Mouse (Mus musculus) embryonic facial prominence, embryonic 15.5 days (tissue): ENCODE data around the gene Il23a. TPM values are rescaled to one million over a fixed set of nuclear protein-coding genes. Genes with fewer than 3 reads are reported as not detected.
"Not testable (repeated sequence)": the region's sequence is repeated elsewhere in the genome, so short reads cannot be mapped to it uniquely, and the experiment has no call there.

Experiments used
- ATAC-seq: fragments of 200-750 bp; cut with Nextera tagmentation; 2 replicates; pipeline ENCODE4 v1.8.0; 2017; ENCODE audit warnings: low read depth, moderate TSS enrichment; ENCODE audit not compliant: insufficient number of reproducible peaks, low FRiP score, low TSS enrichment
- H3K27ac ChIP-seq: fragments of 300-500 bp; sonication (generic); replicated peaks from 2 replicates; pipeline ENCODE4 v1.5.1; 2015; ENCODE audit warnings: mild to moderate bottlenecking, inconsistent platforms
- H3K27me3 ChIP-seq: fragments of 300-500 bp; sonication (generic); 2 replicates; pipeline ENCODE4 v1.6.1; 2015; ENCODE audit warnings: inconsistent platforms
- H3K36me3 ChIP-seq: fragments of 300-500 bp; sonication (generic); 2 replicates; pipeline ENCODE4 v1.6.1; 2015; ENCODE audit warnings: mild to moderate bottlenecking, inconsistent platforms
- H3K4me1 ChIP-seq: fragments of 300-500 bp; sonication (generic); 2 replicates; pipeline ENCODE4 v1.6.1; 2015; ENCODE audit warnings: inconsistent platforms
- H3K4me2 ChIP-seq: fragments of 300-500 bp; sonication (generic); replicated peaks from 2 replicates; pipeline ENCODE4 v1.6.1; 2015; ENCODE audit warnings: mild to moderate bottlenecking, inconsistent platforms
- H3K4me3 ChIP-seq: fragments of 300-500 bp; sonication (generic); replicated peaks from 2 replicates; pipeline ENCODE4 v1.5.1; 2015; ENCODE audit warnings: mild to moderate bottlenecking, inconsistent platforms
- H3K9ac ChIP-seq: fragments of 300-500 bp; sonication (generic); 2 replicates; pipeline ENCODE4 v1.6.1; 2015; ENCODE audit warnings: inconsistent platforms
- H3K9me3 ChIP-seq: fragments of 300-500 bp; sonication (generic); replicated peaks from 2 replicates; pipeline ENCODE4 v1.6.1; 2016; ENCODE audit warnings: inconsistent platforms
- WGBS: fragments of 180-500 bp; shearing (Covaris S2); methylation state at CpG from one replicate; pipeline ENCODE4 v1.1.7; 2015; 5-methylcytosine and 5-hydroxymethylcytosine counted together
- polyA plus RNA-seq: library from polyadenylated mRNA; unstranded; fragments of >200 nt; fragmentation: Nextera tagmentation; extraction: Ambion mirVana; gene quantifications from 2 replicates; pipeline ENCODE4 v1.2.1, GENCODE M21; 2015

The Il23a gene
- polyA plus RNA-seq, 1 experiment from 2014 or later: 0.35 TPM

- Histone ChIP-seq H3K4me1 (no peaks in the 10 kb centered on the region), H3K9me3 (no peaks in the 10 kb centered on the region), H3K27ac (no peak overlapping the region), H3K4me2 (no peak overlapping the region), H3K9ac (no peak overlapping the region), H3K27me3 (no peaks in the 10 kb centered on the region), H3K4me3 (no peak overlapping the region), H3K36me3 (peaks cover 73% of the 10 kb centered on the region)
- WGBS: 92% methylated on average over 14 of the region's 14 CpGs
- ATAC-seq: no peak
Measured at GRCm38 (mm10) chr10:128281682-128282081, 16.9 kb downstream of the Il23a start.

GRCm38 (mm10) chr10:128280943-128281342 is 17.6 kb downstream of the Il23a start:
- no peak for ATAC-seq
- no peak overlapping the region for H3K4me2 ChIP-seq
- no peaks in the 10 kb centered on the region for H3K4me1 ChIP-seq
- H3K27me3 ChIP-seq: no peaks in the 10 kb centered on the region
- no peaks in the 10 kb centered on the region for H3K9me3 ChIP-seq
- no peak overlapping the region for H3K4me3 ChIP-seq
- 85% methylated on average over 6 of the region's 6 CpGs for WGBS
- H3K36me3 ChIP-seq: peaks cover 71% of the 10 kb centered on the region
- no peak overlapping the region for H3K27ac ChIP-seq
- no peak overlapping the region for H3K9ac ChIP-seq

GRCm38 (mm10) chr10:128278158-128278557 is 20.4 kb downstream of the Il23a start:
- H3K27me3 ChIP-seq: no peaks in the 10 kb centered on the region
- H3K4me1 ChIP-seq: no peaks in the 10 kb centered on the region
- WGBS: 55% methylated on average over 6 of the region's 6 CpGs
- no peak for ATAC-seq
- no peak overlapping the region for H3K27ac ChIP-seq
- H3K4me2 ChIP-seq: no peak overlapping the region
- no peak overlapping the region for H3K9ac ChIP-seq
- no peak overlapping the region for H3K4me3 ChIP-seq
- H3K9me3 ChIP-seq: no peaks in the 10 kb centered on the region
- H3K36me3 ChIP-seq: peaks cover 52% of the 10 kb centered on the region

GRCm38 (mm10) chr10:128275374-128275773 is 23.2 kb downstream of the Il23a start:
- H3K4me1 ChIP-seq, H3K4me3 ChIP-seq, H3K9me3 ChIP-seq, H3K27ac ChIP-seq, ATAC-seq, H3K27me3 ChIP-seq, H3K4me2 ChIP-seq, H3K9ac ChIP-seq: not testable (repeated sequence)
- WGBS: 97% methylated on average over 1 of the region's 1 CpGs
- peaks cover 27% of the 10 kb centered on the region for H3K36me3 ChIP-seq

- not testable (repeated sequence) for H3K4me1 ChIP-seq, ATAC-seq, H3K4me2 ChIP-seq, H3K27ac ChIP-seq, H3K4me3 ChIP-seq, H3K9me3 ChIP-seq, H3K9ac ChIP-seq, H3K27me3 ChIP-seq
- H3K36me3 ChIP-seq: peaks cover 13% of the 10 kb centered on the region
- 94% methylated on average over 4 of the region's 7 CpGs for WGBS
Measured at GRCm38 (mm10) chr10:128272819-128273439, 25.6 kb downstream of the Il23a start.

- H3K9me3 ChIP-seq: no peaks in the 10 kb centered on the region
- ATAC-seq: no peak
- no peaks in the 10 kb centered on the region for H3K27me3 ChIP-seq
- no peak overlapping the region for H3K4me3 ChIP-seq
- no peak overlapping the region for H3K9ac ChIP-seq
- no peak overlapping the region for H3K27ac ChIP-seq
- WGBS: 67% methylated on average over 2 of the region's 2 CpGs
- 0 out of 2 replicates have a peak, but pooled peaks cover 6% of the 10 kb centered on the region for H3K36me3 ChIP-seq
- no peak overlapping the region for H3K4me2 ChIP-seq
- H3K4me1 ChIP-seq: 0 out of 2 replicates have a peak, but pooled peaks cover 3% of the 10 kb centered on the region
Measured at GRCm38 (mm10) chr10:128271883-128272282, 26.7 kb downstream of the Il23a start.

GRCm38 (mm10) chr10:128270866-128271265 is 27.7 kb downstream of the Il23a start:
- ATAC-seq: no peak
- Histone ChIP-seq H3K9me3 (no peaks in the 10 kb centered on the region), H3K27me3 (no peaks in the 10 kb centered on the region), H3K4me2 (peak overlapping the region; percentile 72), H3K27ac (peak overlapping the region; percentile 82), H3K4me3 (peak overlapping the region; percentile 77), H3K36me3 (no peaks in the 10 kb centered on the region), H3K9ac (peak overlapping the region; percentile 71), H3K4me1 (0 out of 2 replicates have a peak, but pooled peaks cover 3% of the 10 kb centered on the region)
- WGBS: 38% methylated on average over 7 of the region's 7 CpGs

- ATAC-seq: peak; percentile 99
- Histone ChIP-seq H3K4me1 (0 out of 2 replicates have a peak, but pooled peaks cover 3% of the 10 kb centered on the region), H3K27ac (peak within 1 kb of the TSS; percentile 82), H3K27me3 (no peaks in the 10 kb centered on the region), H3K4me2 (peak within 1 kb of the TSS; percentile 72), H3K9me3 (no peaks in the 10 kb centered on the region), H3K4me3 (peak within 1 kb of the TSS; percentile 77), H3K36me3 (no peaks in the 10 kb centered on the region), H3K9ac (peak within 1 kb of the TSS; percentile 71)
- under 1% methylated on average over 43 of the region's 43 CpGs for WGBS
Measured at GRCm38 (mm10) chr10:128270287-128270841, 28.2 kb downstream of the Il23a start, which contains the start of gene Stat2. Stat2 (plus strand) TSS chr10:128270559.

- no peak overlapping the region for H3K9ac ChIP-seq
Measured at GRCm38 (mm10) chr10:128269206-128269910, 29.2 kb downstream of the Il23a start.

GRCm38 (mm10) chr10:128268371-128268770 is 30.2 kb downstream of the Il23a start, which contains the start of gene Apof:
Apof (plus strand) TSS chr10:128268671.
- Histone ChIP-seq H3K36me3 (no peaks in the 10 kb centered on the region), H3K27ac (no peak within 1 kb of the TSS), H3K4me1 (0 out of 2 replicates have a peak, but pooled peaks cover 3% of the 10 kb centered on the region), H3K9ac (no peak within 1 kb of the TSS), H3K9me3 (no peaks in the 10 kb centered on the region), H3K4me3 (no peak within 1 kb of the TSS), H3K4me2 (no peak within 1 kb of the TSS), H3K27me3 (no peaks in the 10 kb centered on the region)
- no peak for ATAC-seq
- 57% methylated on average over 6 of the region's 6 CpGs for WGBS

More at GRCm38 (mm10) chr10:128269206-128269910, 29.2 kb downstream of the Il23a start:
- no peak overlapping the region for H3K4me3 ChIP-seq
- H3K4me1 ChIP-seq: 0 out of 2 replicates have a peak, but pooled peaks cover 3% of the 10 kb centered on the region
- no peaks in the 10 kb centered on the region for H3K27me3 ChIP-seq
- no peak for ATAC-seq
- H3K4me2 ChIP-seq: no peak overlapping the region
- H3K27ac ChIP-seq: no peak overlapping the region
- 89% methylated on average over 16 of the region's 16 CpGs for WGBS
- H3K36me3 ChIP-seq: no peaks in the 10 kb centered on the region
- H3K9me3 ChIP-seq: no peaks in the 10 kb centered on the region
